In the genomic region with DNA sequence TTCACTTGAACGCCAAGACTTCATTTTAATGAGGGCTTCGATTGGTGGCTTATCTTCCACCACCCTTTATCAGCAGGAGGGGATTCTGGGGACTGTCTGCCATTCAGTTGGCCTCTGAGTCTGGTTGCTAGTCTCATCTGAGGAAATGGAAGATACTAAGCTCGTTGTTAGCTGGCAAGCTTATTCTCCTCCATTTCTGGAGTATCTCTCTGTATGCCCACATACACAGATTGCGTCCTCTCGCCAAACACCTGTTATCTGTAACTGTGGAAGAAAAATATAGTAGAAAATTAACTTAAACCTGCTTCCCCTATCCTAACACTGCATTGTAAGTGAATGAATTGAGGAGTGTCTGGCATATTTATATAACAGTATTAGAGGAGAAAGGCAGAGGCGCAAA, we compare ENCODE assay signal across 14 mouse cellular contexts.
"Had no signal": no experiment of that assay in that cellular context is flagged by ENCODE, and none has a peak within 500 bp of the region (broad histone marks: within the 10 kb centered on the region; RNA-seq: fewer than 3 reads in every experiment).

No protein-coding gene starts in this region.

- DNase-seq: kidney, adult 2 months; kidney, postnatal 25 days; liver, postnatal 0 days; lung, embryonic 14.5 days; retina, postnatal 1 day; thymus, adult 2 months; thymus, postnatal 14 days; thymus, postnatal 4 days had no signal

- ATAC-seq: hindbrain, postnatal 0 days; inflammation-experienced regulatory T-cells, adult 6 months; intestine, embryonic 16.5 days; liver, postnatal 0 days; lung, postnatal 0 days; midbrain, embryonic 13.5 days; midbrain, embryonic 16.5 days had no signal
